Mouse (Mus musculus): ENCODE data around the gene Mmp28. TPM values are rescaled to one million over a fixed set of nuclear protein-coding genes. Genes with fewer than 3 reads are reported as not detected.

Mmp28 gene
- polyA plus RNA-seq, 1 experiment from 2014 or later: 3.3 TPM

- Histone ChIP-seq H3K9ac (ENCODE audit: low read length) (no peak overlapping the region), H3K4me1 (ENCODE audit: control insufficient read depth, insufficient read depth, low read length) (peaks cover 40% of the 10 kb centered on the region), H3K27me3 (ENCODE audit: control insufficient read depth, insufficient read depth, low read length) (0 out of 2 replicates have a peak, but pooled peaks cover 4% of the 10 kb centered on the region), H3K9me3 (replicated peaks; ENCODE audit: control insufficient read depth, low read length) (no peaks in the 10 kb centered on the region), H3K4me2 (ENCODE audit: low read depth, low read length) (no peak overlapping the region), H3K4me3 (replicated peaks; ENCODE audit: low read length) (no peak overlapping the region), H3K36me3 (ENCODE audit: control insufficient read depth, insufficient read depth, low read length) (no peaks in the 10 kb centered on the region), H3K27ac (ENCODE audit: low read length) (no peak overlapping the region)
- WGBS: 36% methylated on average over 1 of the region's 1 CpGs
- ATAC-seq (ENCODE audit: insufficient read depth, low FRiP score): no peak
These were observed 12.3 kb downstream of the Mmp28 start for GRCm38 (mm10) chr11:83450550-83450949.

GRCm38 (mm10) chr11:83449298-83449697 lies 13.6 kb downstream of the Mmp28 start:
- H3K4me1 ChIP-seq (ENCODE audit: control insufficient read depth, insufficient read depth, low read length): peaks cover 34% of the 10 kb centered on the region
- H3K4me2 ChIP-seq (ENCODE audit: low read depth, low read length): no peak overlapping the region
- H3K9ac ChIP-seq (ENCODE audit: low read length): no peak overlapping the region
- H3K27ac ChIP-seq (ENCODE audit: low read length): no peak overlapping the region; the same call in 1 of the 2 replicates
- H3K27me3 ChIP-seq (ENCODE audit: control insufficient read depth, insufficient read depth, low read length): peaks cover 14% of the 10 kb centered on the region; the same call in 1 of the 2 replicates
- H3K36me3 ChIP-seq (ENCODE audit: control insufficient read depth, insufficient read depth, low read length): no peaks in the 10 kb centered on the region
- 34% methylated on average over 4 of the region's 4 CpGs for WGBS
- no peak for ATAC-seq (ENCODE audit: insufficient read depth, low FRiP score)
- no peaks in the 10 kb centered on the region for H3K9me3 ChIP-seq (replicated peaks; ENCODE audit: control insufficient read depth, low read length)
- H3K4me3 ChIP-seq (replicated peaks; ENCODE audit: low read length): no peak overlapping the region

GRCm38 (mm10) chr11:83448927-83449236 lies 14.0 kb downstream of the Mmp28 start:
- peak overlapping the region; percentile 15; the same call in 1 of the 2 replicates for H3K27ac ChIP-seq (ENCODE audit: low read length)
- H3K4me1 ChIP-seq (ENCODE audit: control insufficient read depth, insufficient read depth, low read length): peaks cover 31% of the 10 kb centered on the region
- H3K9me3 ChIP-seq (replicated peaks; ENCODE audit: control insufficient read depth, low read length): no peaks in the 10 kb centered on the region
- H3K36me3 ChIP-seq (ENCODE audit: control insufficient read depth, insufficient read depth, low read length): no peaks in the 10 kb centered on the region
- peak; percentile 45; the same call in 1 of the 2 replicates for ATAC-seq (ENCODE audit: insufficient read depth, low FRiP score)
- H3K27me3 ChIP-seq (ENCODE audit: control insufficient read depth, insufficient read depth, low read length): peaks cover 17% of the 10 kb centered on the region; the same call in 1 of the 2 replicates
- no peak overlapping the region for H3K4me3 ChIP-seq (replicated peaks; ENCODE audit: low read length)
- H3K9ac ChIP-seq (ENCODE audit: low read length): 0 out of 2 replicates have a peak overlapping the region, but pooled peaks have one; percentile 7
- H3K4me2 ChIP-seq (ENCODE audit: low read depth, low read length): no peak overlapping the region

- WGBS: 41% methylated on average over 16 of the region's 16 CpGs
- no peaks in the 10 kb centered on the region for H3K36me3 ChIP-seq (ENCODE audit: control insufficient read depth, insufficient read depth, low read length)
- H3K4me2 ChIP-seq (ENCODE audit: low read depth, low read length): no peak overlapping the region
- H3K27me3 ChIP-seq (ENCODE audit: control insufficient read depth, insufficient read depth, low read length): peaks cover 23% of the 10 kb centered on the region; the same call in 1 of the 2 replicates
- H3K9me3 ChIP-seq (replicated peaks; ENCODE audit: control insufficient read depth, low read length): no peaks in the 10 kb centered on the region
- H3K9ac ChIP-seq (ENCODE audit: low read length): peak overlapping the region; percentile 22
- H3K27ac ChIP-seq (ENCODE audit: low read length): peak overlapping the region; percentile 15
- H3K4me1 ChIP-seq (ENCODE audit: control insufficient read depth, insufficient read depth, low read length): peaks cover 30% of the 10 kb centered on the region
- no peak overlapping the region for H3K4me3 ChIP-seq (replicated peaks; ENCODE audit: low read length)
- ATAC-seq (ENCODE audit: insufficient read depth, low FRiP score): peak; percentile 45; the same call in 1 of the 2 replicates
These were observed 14.6 kb downstream of the Mmp28 start for GRCm38 (mm10) chr11:83448021-83448926.

- WGBS: 68% methylated on average over 10 of the region's 10 CpGs
- H3K4me1 ChIP-seq (ENCODE audit: control insufficient read depth, insufficient read depth, low read length): peaks cover 30% of the 10 kb centered on the region
- no peaks in the 10 kb centered on the region for H3K9me3 ChIP-seq (replicated peaks; ENCODE audit: control insufficient read depth, low read length)
- peaks cover 29% of the 10 kb centered on the region; the same call in 1 of the 2 replicates for H3K27me3 ChIP-seq (ENCODE audit: control insufficient read depth, insufficient read depth, low read length)
- H3K4me3 ChIP-seq (replicated peaks; ENCODE audit: low read length): no peak overlapping the region
- peak overlapping the region; percentile 15 for H3K27ac ChIP-seq (ENCODE audit: low read length)
- peak overlapping the region; percentile 22 for H3K9ac ChIP-seq (ENCODE audit: low read length)
- H3K36me3 ChIP-seq (ENCODE audit: control insufficient read depth, insufficient read depth, low read length): no peaks in the 10 kb centered on the region
- no peak overlapping the region for H3K4me2 ChIP-seq (ENCODE audit: low read depth, low read length)
- no peak for ATAC-seq (ENCODE audit: insufficient read depth, low FRiP score)
These were observed 15.3 kb downstream of the Mmp28 start for GRCm38 (mm10) chr11:83447612-83448011.

GRCm38 (mm10) chr11:83445001-83445400 lies 17.9 kb downstream of the Mmp28 start:
- ATAC-seq (ENCODE audit: insufficient read depth, low FRiP score): no peak
- WGBS: 30% methylated on average over 19 of the region's 19 CpGs
- Histone ChIP-seq H3K36me3 (ENCODE audit: control insufficient read depth, insufficient read depth, low read length) (no peaks in the 10 kb centered on the region), H3K27ac (ENCODE audit: low read length) (no peak overlapping the region), H3K27me3 (ENCODE audit: control insufficient read depth, insufficient read depth, low read length) (peaks cover 45% of the 10 kb centered on the region), H3K4me3 (replicated peaks; ENCODE audit: low read length) (peak overlapping the region; percentile 33), H3K4me2 (ENCODE audit: low read depth, low read length) (peak overlapping the region; percentile 52), H3K9ac (ENCODE audit: low read length) (peak overlapping the region; percentile 55), H3K9me3 (replicated peaks; ENCODE audit: control insufficient read depth, low read length) (no peaks in the 10 kb centered on the region), H3K4me1 (ENCODE audit: control insufficient read depth, insufficient read depth, low read length) (peaks cover 30% of the 10 kb centered on the region)

- Histone ChIP-seq H3K4me3 (replicated peaks; ENCODE audit: low read length) (no peak overlapping the region), H3K27ac (ENCODE audit: low read length) (no peak overlapping the region), H3K36me3 (ENCODE audit: control insufficient read depth, insufficient read depth, low read length) (no peaks in the 10 kb centered on the region), H3K27me3 (ENCODE audit: control insufficient read depth, insufficient read depth, low read length) (peaks cover 45% of the 10 kb centered on the region), H3K4me2 (ENCODE audit: low read depth, low read length) (no peak overlapping the region), H3K9me3 (replicated peaks; ENCODE audit: control insufficient read depth, low read length) (no peaks in the 10 kb centered on the region), H3K9ac (ENCODE audit: low read length) (no peak overlapping the region), H3K4me1 (ENCODE audit: control insufficient read depth, insufficient read depth, low read length) (peaks cover 25% of the 10 kb centered on the region)
- 5% methylated on average over 7 of the region's 7 CpGs for WGBS
- ATAC-seq (ENCODE audit: insufficient read depth, low FRiP score): no peak
These were observed 19.0 kb downstream of the Mmp28 start for GRCm38 (mm10) chr11:83443824-83444223.

- Histone ChIP-seq H3K27me3 (ENCODE audit: control insufficient read depth, insufficient read depth, low read length) (peaks cover 45% of the 10 kb centered on the region), H3K4me1 (ENCODE audit: control insufficient read depth, insufficient read depth, low read length) (peaks cover 15% of the 10 kb centered on the region), H3K9ac (ENCODE audit: low read length) (peak overlapping the region; percentile 33; the same call in 1 of the 2 replicates), H3K9me3 (replicated peaks; ENCODE audit: control insufficient read depth, low read length) (no peaks in the 10 kb centered on the region), H3K4me2 (ENCODE audit: low read depth, low read length) (peak overlapping the region; percentile 39; the same call in 1 of the 2 replicates), H3K4me3 (replicated peaks; ENCODE audit: low read length) (peak overlapping the region; percentile 11), H3K27ac (ENCODE audit: low read length) (no peak overlapping the region), H3K36me3 (ENCODE audit: control insufficient read depth, insufficient read depth, low read length) (no peaks in the 10 kb centered on the region)
- 13% methylated on average over 29 of the region's 29 CpGs for WGBS
- ATAC-seq (ENCODE audit: insufficient read depth, low FRiP score): peak; percentile 21; the same call in 1 of the 2 replicates
These were observed 20.1 kb downstream of the Mmp28 start for GRCm38 (mm10) chr11:83442596-83443267.

- Histone ChIP-seq H3K4me2 (ENCODE audit: low read depth, low read length) (peak overlapping the region; percentile 96), H3K27ac (ENCODE audit: low read length) (no peak overlapping the region), H3K36me3 (ENCODE audit: control insufficient read depth, insufficient read depth, low read length) (no peaks in the 10 kb centered on the region), H3K4me1 (ENCODE audit: control insufficient read depth, insufficient read depth, low read length) (peaks cover 5% of the 10 kb centered on the region; the same call in 1 of the 2 replicates), H3K9ac (ENCODE audit: low read length) (no peak overlapping the region; the same call in 1 of the 2 replicates), H3K4me3 (replicated peaks; ENCODE audit: low read length) (peak overlapping the region; percentile 74; the same call in 1 of the 2 replicates), H3K27me3 (ENCODE audit: control insufficient read depth, insufficient read depth, low read length) (peaks cover 41% of the 10 kb centered on the region), H3K9me3 (replicated peaks; ENCODE audit: control insufficient read depth, low read length) (no peaks in the 10 kb centered on the region)
- no peak for ATAC-seq (ENCODE audit: insufficient read depth, low FRiP score)
- 44% methylated on average over 7 of the region's 7 CpGs for WGBS
These were observed 21.6 kb downstream of the Mmp28 start for GRCm38 (mm10) chr11:83441235-83441634.
